Mouse (Mus musculus) MEL (cell line): Measurements from ENCODE around the gene C330007P06Rik. TPM values are rescaled to one million over a fixed set of nuclear protein-coding genes. Genes with fewer than 3 reads are reported as not detected.

Source experiments
- DNase-seq: peaks from one replicate; pipeline ENCODE4 v3.0.0; 2011; ENCODE audit warnings: low read depth, low spot score
- H3K27ac ChIP-seq: 2 replicates; pipeline ENCODE4 v1.5.1; 2012; ENCODE audit warnings: low read depth, mild to moderate bottlenecking, control low read depth, low read length, moderate library complexity; ENCODE audit not compliant: control insufficient read depth
- H3K27me3 ChIP-seq, 2 experiments: fragments of 150-350 bp in 1 of 2; sonication (generic) in 1 of 2; 2 replicates each; pipeline ENCODE4 v1.6.1; 2012; ENCODE audit warnings: low read length in 2 of 2, mild to moderate bottlenecking in 2 of 2, improper control_type of control experiment in 1 of 2, moderate library complexity in 1 of 2; ENCODE audit not compliant: insufficient read depth in 2 of 2, control insufficient read depth in 1 of 2
- H3K36me3 ChIP-seq, 2 experiments: 2 replicates each; pipeline ENCODE4 v1.6.1; 2012 to 2014; ENCODE audit warnings: low read length in 2 of 2, improper control_type of control experiment in 1 of 2, inconsistent platforms in 1 of 2, mild to moderate bottlenecking in 1 of 2; ENCODE audit not compliant: insufficient read depth in 2 of 2, control insufficient read depth in 1 of 2
- H3K4me1 ChIP-seq, 2 experiments: fragments of 150-350 bp in 1 of 2; sonication (generic) in 1 of 2; 2 replicates each; pipeline ENCODE4 v1.6.1; 2012; ENCODE audit warnings: low read length in 2 of 2, improper control_type of control experiment in 1 of 2, mild to moderate bottlenecking in 1 of 2; ENCODE audit not compliant: insufficient read depth in 2 of 2, control insufficient read depth in 1 of 2
- H3K4me3 ChIP-seq, 2 experiments: fragments of 150-350 bp in 1 of 2; sonication (generic) in 1 of 2; 2 replicates each; pipeline ENCODE4 v1.5.1; 2012; ENCODE audit warnings: low read depth in 2 of 2, low read length in 2 of 2, mild to moderate bottlenecking in 2 of 2, moderate library complexity in 2 of 2, control low read depth in 1 of 2, improper control_type of control experiment in 1 of 2; ENCODE audit not compliant: control insufficient read depth in 1 of 2, insufficient read depth in 1 of 2
- H3K79me2 ChIP-seq: 2 replicates; pipeline ENCODE4 v1.6.1; 2012; ENCODE audit warnings: mild to moderate bottlenecking, low read length, moderate library complexity; ENCODE audit not compliant: control insufficient read depth, poor library complexity, insufficient read depth
- H3K9ac ChIP-seq: 2 replicates; pipeline ENCODE4 v1.6.1; 2012; ENCODE audit warnings: low read depth, mild to moderate bottlenecking, control low read depth, low read length, moderate library complexity; ENCODE audit not compliant: control insufficient read depth, poor library complexity, severe bottlenecking
- H3K9me3 ChIP-seq: fragments of 150-350 bp; sonication (generic); replicated peaks from 2 replicates; pipeline ENCODE4 v1.6.1; 2012; ENCODE audit warnings: mild to moderate bottlenecking, low read length, improper control_type of control experiment, moderate library complexity; ENCODE audit not compliant: insufficient read depth
- CHD2 ChIP-seq: IDR thresholded peaks from 2 replicates; pipeline ENCODE4 v1.6.1; 2011; ENCODE audit warnings: low read length, improper control_type of control experiment
- CTCF ChIP-seq, 3 experiments: IDR thresholded peaks in 2 of 3; conservative IDR thresholded peaks in 1 of 3; 2 replicates each; pipeline ENCODE4 v1.5.1; 2011 to 2012; ENCODE audit warnings: low read length in 3 of 3, low read depth in 2 of 3, mild to moderate bottlenecking in 2 of 3, improper control_type of control experiment in 1 of 3, inconsistent platforms in 1 of 3, mixed read lengths in 1 of 3, moderate library complexity in 1 of 3; ENCODE audit not compliant: control insufficient read depth in 1 of 3, insufficient read depth in 1 of 3, poor library complexity in 1 of 3, severe bottlenecking in 1 of 3
- ELF1 ChIP-seq: IDR thresholded peaks from 2 replicates; pipeline ENCODE4 v1.6.1; 2014; ENCODE audit warnings: low read depth, mild to moderate bottlenecking, inconsistent platforms, low read length, improper control_type of control experiment, moderate library complexity
- ETS1 ChIP-seq: IDR thresholded peaks from 2 replicates; pipeline ENCODE4 v1.6.1; 2012; ENCODE audit warnings: low read depth, mild to moderate bottlenecking, inconsistent platforms, low read length, improper control_type of control experiment, moderate library complexity
- GABPA ChIP-seq: IDR thresholded peaks from 2 replicates; pipeline ENCODE4 v1.6.1; 2012; ENCODE audit warnings: low read depth, mild to moderate bottlenecking, inconsistent platforms, low read length, improper control_type of control experiment, moderate library complexity
- GATA1 ChIP-seq: IDR thresholded peaks from 2 replicates; pipeline ENCODE4 v1.6.1; 2011; ENCODE audit warnings: low read depth, low read length, improper control_type of control experiment
- HCFC1 ChIP-seq: IDR thresholded peaks from 2 replicates; pipeline ENCODE4 v1.6.1; 2012; ENCODE audit warnings: low read depth, mild to moderate bottlenecking, inconsistent platforms, low read length, improper control_type of control experiment, moderate library complexity
- MAX ChIP-seq: IDR thresholded peaks from 2 replicates; pipeline ENCODE4 v1.6.1; 2011; ENCODE audit warnings: low read length, improper control_type of control experiment
- MAZ ChIP-seq: IDR thresholded peaks from 2 replicates; pipeline ENCODE4 v1.6.1; 2012; ENCODE audit warnings: low read depth, mild to moderate bottlenecking, inconsistent platforms, low read length, improper control_type of control experiment
- MXI1 ChIP-seq: IDR thresholded peaks from 2 replicates; pipeline ENCODE4 v1.6.1; 2011; ENCODE audit warnings: mild to moderate bottlenecking, low read depth, low read length, improper control_type of control experiment
- MYB ChIP-seq: IDR thresholded peaks from 2 replicates; pipeline ENCODE4 v1.6.1; 2011; ENCODE audit warnings: mild to moderate bottlenecking, low read depth, low read length, improper control_type of control experiment
- MYC ChIP-seq: IDR thresholded peaks from 2 replicates; pipeline ENCODE4 v1.6.1; 2011; ENCODE audit warnings: low read depth, mild to moderate bottlenecking, low read length, improper control_type of control experiment, moderate library complexity
- NELFE ChIP-seq: IDR thresholded peaks from 2 replicates; pipeline ENCODE4 v1.6.1; 2011; ENCODE audit warnings: low read depth, low read length, improper control_type of control experiment
- NRF1 ChIP-seq: IDR thresholded peaks from 2 replicates; pipeline ENCODE4 v1.6.1; 2014; ENCODE audit warnings: low read depth, mild to moderate bottlenecking, inconsistent platforms, low read length, improper control_type of control experiment, moderate library complexity; ENCODE audit not compliant: poor library complexity, insufficient read depth, severe bottlenecking
- POLR2A ChIP-seq, 2 experiments: IDR thresholded peaks; 2 replicates each; pipeline ENCODE4 v1.6.1; 2011 to 2012; ENCODE audit warnings: low read length in 2 of 2, mild to moderate bottlenecking in 2 of 2, control low read depth in 1 of 2, improper control_type of control experiment in 1 of 2, low read depth in 1 of 2, moderate library complexity in 1 of 2; ENCODE audit not compliant: control insufficient read depth in 1 of 2, insufficient read depth in 1 of 2, poor library complexity in 1 of 2
- POLR2AphosphoS5 ChIP-seq: IDR thresholded peaks from 2 replicates; pipeline ENCODE4 v1.6.1; 2012; ENCODE audit warnings: low read depth, borderline replicate concordance, mild to moderate bottlenecking, inconsistent platforms, low read length, moderate library complexity, mixed read lengths
- TAL1 ChIP-seq: IDR thresholded peaks from 2 replicates; pipeline ENCODE4 v1.6.1; 2012; ENCODE audit warnings: mild to moderate bottlenecking, inconsistent platforms, low read length, moderate library complexity, mixed read lengths
- TCF12 ChIP-seq: IDR thresholded peaks from 2 replicates; pipeline ENCODE4 v1.6.1; 2014; ENCODE audit warnings: low read depth, mild to moderate bottlenecking, inconsistent platforms, low read length, improper control_type of control experiment, moderate library complexity
- UBTF ChIP-seq: IDR thresholded peaks from 2 replicates; pipeline ENCODE4 v1.6.1; 2012; ENCODE audit warnings: low read depth, mild to moderate bottlenecking, inconsistent platforms, low read length, improper control_type of control experiment, moderate library complexity, borderline replicate concordance; ENCODE audit not compliant: insufficient read depth
- USF1 ChIP-seq: IDR thresholded peaks from 2 replicates; pipeline ENCODE4 v1.6.1; 2014; ENCODE audit warnings: low read depth, mild to moderate bottlenecking, inconsistent platforms, low read length, improper control_type of control experiment, moderate library complexity
- ZMIZ1 ChIP-seq: IDR thresholded peaks from 2 replicates; pipeline ENCODE4 v1.6.1; 2012; ENCODE audit warnings: low read depth, mild to moderate bottlenecking, inconsistent platforms, low read length, improper control_type of control experiment, moderate library complexity
- ZNF384 ChIP-seq: IDR thresholded peaks from 2 replicates; pipeline ENCODE4 v1.6.1; 2012; ENCODE audit warnings: low read depth, mild to moderate bottlenecking, inconsistent platforms, low read length, improper control_type of control experiment
- polyA plus RNA-seq, 2 experiments: library from polyadenylated mRNA; stranded (reverse) in 1 of 2; unstranded in 1 of 2; fragments of >175 nt in 1 of 2; fragments of >200 nt in 1 of 2; gene quantifications; 2 replicates each; pipeline versions ENCODE4 v1.2.1 to v1.2.4; 2012; ENCODE audit warnings: low replicate concordance in 2 of 2, low read depth in 1 of 2; ENCODE audit not compliant: insufficient read length in 2 of 2, insufficient read depth in 1 of 2, missing spikeins in 1 of 2
- total RNA-seq: library from RNA; depleted of rRNA; stranded (reverse); fragments of 300-350 nt; gene quantifications from 2 replicates; pipeline ENCODE4 v1.2.3, GENCODE M21; 2012

The C330007P06Rik gene
- total and polyA plus RNA-seq, 3 experiments, result 15.1 to 17.1 TPM; not detected in 1

DNA sequence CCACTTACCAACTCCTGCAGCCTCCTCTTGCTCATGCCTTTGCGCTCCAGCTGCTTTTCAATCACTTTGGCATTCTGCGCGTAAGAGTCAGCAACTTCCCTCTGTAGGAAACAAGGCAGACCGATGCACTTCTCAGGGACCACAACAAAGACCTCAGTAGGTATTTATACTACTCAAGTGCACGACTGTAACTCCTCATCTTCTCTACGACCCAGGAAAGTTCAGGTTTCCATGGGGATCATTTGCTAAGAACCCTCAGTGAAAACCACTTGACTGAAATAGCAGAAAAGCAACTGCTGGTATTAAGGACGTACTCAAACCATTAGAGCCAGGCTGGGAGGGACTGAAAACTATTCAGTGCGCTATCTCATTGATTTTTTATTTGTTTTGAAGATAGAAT is 21.3 kb downstream of the C330007P06Rik start:
- no peaks in the 10 kb centered on the region; a peak in 1 of 4 replicates for H3K36me3 ChIP-seq

GRCm38 (mm10) chrX:36847152-36847551 is 26.8 kb downstream of the C330007P06Rik start:
- no peaks in the 10 kb centered on the region for H3K9me3 ChIP-seq
- TF ChIP-seq ETS1 (no peak), ZNF384 (no peak), TCF12 (no peak), MAZ (no peak), USF1 (no peak), GABPA (no peak), NELFE (no peak), MAX (no peak)
- no peak overlapping the region for H3K27ac ChIP-seq
- no peaks in the 10 kb centered on the region for H3K4me1 ChIP-seq
- no peak overlapping the region for H3K4me3 ChIP-seq
- H3K36me3 ChIP-seq, result no peaks in the 10 kb centered on the region; a peak in 1 of 4 replicates
- no peaks in the 10 kb centered on the region for H3K27me3 ChIP-seq
- H3K9ac ChIP-seq, result no peak overlapping the region
- no peak for DNase-seq
- no peaks in the 10 kb centered on the region for H3K79me2 ChIP-seq

More for the DNA sequence above, 21.3 kb downstream of the C330007P06Rik start:
- TF ChIP-seq CTCF (IDR thresholded peaks at IDR 0.05 in 2 of 3, conservative IDR thresholded peaks at IDR 0.05 in 1 of 3; ENCODE audit: control insufficient read depth in 1 of 3, insufficient read depth in 1 of 3, low read depth in 2 of 3, low read length in 3 of 3, poor library complexity in 1 of 3, severe bottlenecking in 1 of 3) (no peak), ELF1 (no peak), MYB (no peak), TAL1 (no peak), MAX (no peak), MXI1 (no peak), NRF1 (no peak)
- H3K4me1 ChIP-seq, result no peaks in the 10 kb centered on the region
- H3K27ac ChIP-seq, result no peak overlapping the region
- H3K27me3 ChIP-seq, result no peaks in the 10 kb centered on the region
- H3K79me2 ChIP-seq, result peaks cover 2% of the 10 kb centered on the region; the same call in 1 of the 2 replicates
- DNase-seq, result no peak
- H3K4me3 ChIP-seq, result no peak overlapping the region
- H3K9ac ChIP-seq, result no peak overlapping the region
- no peaks in the 10 kb centered on the region for H3K9me3 ChIP-seq

DNA sequence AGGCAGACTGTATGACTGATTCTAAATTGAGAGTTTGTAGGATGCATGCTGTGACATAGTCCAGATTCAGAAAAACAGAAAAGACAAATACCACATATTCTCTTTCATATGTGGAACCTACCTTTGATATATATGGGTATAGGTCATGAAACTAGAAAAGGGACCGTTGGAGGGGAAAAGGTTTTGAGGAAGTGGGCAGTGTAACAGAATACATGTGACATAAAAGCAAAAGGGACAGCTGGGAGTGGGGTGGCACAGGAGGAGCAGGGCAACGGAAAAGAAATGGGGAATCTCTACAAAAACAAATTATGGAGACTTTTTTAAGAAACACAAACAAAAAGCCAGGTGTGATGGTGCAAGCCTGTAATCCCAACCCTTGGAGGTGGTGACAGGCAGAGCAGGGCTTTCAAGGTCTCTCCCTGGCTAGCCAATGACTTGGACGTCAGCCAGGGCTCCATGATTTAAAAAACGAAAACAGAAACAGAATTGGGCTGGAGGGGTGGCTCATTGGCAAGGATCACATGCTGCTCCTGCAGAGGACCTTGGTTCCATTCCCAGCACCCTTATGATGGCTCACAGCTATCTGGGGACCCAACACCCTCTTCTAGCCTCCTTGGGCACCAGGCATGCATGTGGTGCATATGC is 30.4 kb downstream of the C330007P06Rik start:
- no peaks in the 10 kb centered on the region; a peak in 1 of 4 replicates for H3K36me3 ChIP-seq
- DNase-seq, result no peak
- H3K27ac ChIP-seq, result no peak overlapping the region
- TF ChIP-seq POLR2A (IDR thresholded peaks at IDR 0.05; ENCODE audit: control insufficient read depth in 1 of 2, insufficient read depth in 1 of 2, low read depth in 1 of 2, low read length in 2 of 2, poor library complexity in 1 of 2) (no peak), MXI1 (no peak), HCFC1 (no peak), MYC (no peak), UBTF (no peak), POLR2AphosphoS5 (no peak), MAX (no peak), CHD2 (no peak), ZNF384 (no peak), GATA1 (no peak), ZMIZ1 (no peak)
- TF ChIP-seq, all 39 proteins: peak for 0
- Histone ChIP-seq H3K4me1 (no peaks in the 10 kb centered on the region), H3K9ac (no peak overlapping the region), H3K27me3 (no peaks in the 10 kb centered on the region), H3K79me2 (no peaks in the 10 kb centered on the region), H3K9me3 (no peaks in the 10 kb centered on the region), H3K4me3 (no peak overlapping the region)
